Mouse (Mus musculus): Measurements from ENCODE around the gene Ppp6r2.

GRCm38 (mm10) chr15:89239751-89240392, 28.5 kb downstream of the Ppp6r2 start:
- no peak for TF ChIP-seq CTCF (IDR thresholded peaks at IDR 0.05; ENCODE audit: low read depth)
- TF ChIP-seq EP300 (optimal IDR thresholded peaks at IDR 0.05) = no peak

Measured in stomach, postnatal 0 days (tissue).